Mouse (Mus musculus) ES-CJ7 (cell line): ENCODE measurements around the gene Zfp106.
A peak's percentile ranks its signal among the peaks of the same experiment; 100 is the strongest.
"Not testable (repeated sequence)": the region's sequence is repeated elsewhere in the genome, so short reads cannot be mapped to it uniquely, and the experiment has no call there.

Experiments used
- DNase-seq: peaks from one replicate; pipeline ENCODE4 v3.0.0; 2011; ENCODE audit warnings: low read depth, low spot score

Zfp106 gene

DNA sequence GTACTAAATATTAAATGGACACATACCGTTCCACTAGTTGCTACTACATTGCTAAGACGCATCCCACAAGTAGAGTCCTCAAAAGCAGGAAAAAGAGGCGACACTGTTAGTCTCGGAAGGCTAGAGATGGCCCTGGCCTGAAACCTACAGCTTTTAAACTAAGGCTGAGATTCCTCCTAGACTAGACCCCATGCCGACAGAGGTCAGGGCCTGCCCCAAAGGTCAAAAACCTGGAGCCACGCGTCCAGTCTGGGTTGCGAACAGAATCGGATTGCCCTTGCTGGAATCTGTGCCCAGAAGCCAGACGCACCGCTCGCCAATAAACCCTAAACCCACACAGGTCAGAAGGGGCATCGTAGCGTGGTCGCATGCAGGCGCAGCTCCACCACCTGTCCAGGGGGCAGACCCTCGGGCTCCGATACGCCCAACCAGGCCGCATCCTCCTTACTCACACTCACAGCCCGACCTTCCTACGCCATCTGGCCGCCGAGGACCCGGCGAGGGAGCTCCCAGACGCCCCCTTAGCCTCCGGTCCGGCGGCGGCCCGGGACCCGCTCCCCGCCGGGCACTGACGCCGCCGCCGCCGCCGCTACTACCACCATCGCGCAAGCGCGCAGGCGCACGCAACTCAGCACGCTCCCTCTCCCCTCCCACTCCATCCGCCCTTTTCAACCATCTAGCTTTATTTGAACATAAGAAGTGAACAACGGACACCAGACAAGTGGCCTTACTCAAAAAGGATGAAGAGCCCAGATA is at the start of gene Zfp106:
Gene Zfp106 (minus strand): TSS at position 609 of the 756 bp plus-strand sequence.
- peak; percentile 93 for DNase-seq

DNA sequence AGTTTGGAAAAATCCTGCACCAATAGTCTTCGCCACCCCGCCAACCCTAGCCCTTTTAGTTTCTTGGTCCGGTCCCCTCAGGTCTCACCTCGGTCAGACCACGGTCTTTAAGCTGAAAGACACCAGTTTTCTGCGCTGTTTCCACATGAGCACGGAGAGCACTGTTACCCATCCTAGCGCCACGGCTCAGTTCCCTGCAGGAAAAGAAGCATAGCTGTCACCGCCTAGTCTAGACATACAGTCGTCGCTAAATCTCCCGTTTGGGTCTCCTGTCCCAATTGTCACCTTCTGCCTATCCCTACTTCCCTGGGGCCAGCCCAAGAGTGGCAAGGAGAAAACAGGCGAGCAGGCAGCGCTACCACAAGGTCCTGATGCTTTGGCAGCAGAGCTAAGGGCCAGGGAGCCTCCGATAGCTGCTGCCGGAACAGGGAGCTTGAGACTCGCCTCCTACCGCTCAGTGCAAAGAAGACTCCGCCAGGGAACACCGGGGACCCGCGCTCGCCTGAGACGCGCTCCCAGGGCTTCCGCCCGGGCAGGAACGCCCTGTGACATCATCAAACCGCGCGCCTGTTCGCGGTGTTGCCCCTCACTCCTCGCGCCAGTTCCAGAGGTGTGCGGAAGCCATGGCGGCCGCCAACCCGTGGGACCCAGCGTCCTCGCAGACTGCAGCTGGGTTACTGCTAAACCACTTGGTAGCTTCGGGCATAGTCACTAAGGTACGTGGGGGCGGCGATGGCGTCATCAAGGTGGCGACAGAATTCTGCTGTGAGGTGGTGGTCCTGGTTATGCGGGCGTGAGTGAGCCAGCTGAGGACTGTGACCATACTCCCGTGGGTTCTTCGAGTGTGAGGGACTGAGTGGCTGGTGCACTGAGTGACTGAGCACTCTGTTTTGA is 45.4 kb upstream of the Zfp106 start, which contains the start of the genes Haus2 and Lrrc57:
Gene Haus2 (plus strand): TSS at position 554 of the 894 bp plus-strand sequence.
Gene Lrrc57 (minus strand): TSS at position 691 of the 894 bp plus-strand sequence.
- peak; percentile 93 for DNase-seq

DNA sequence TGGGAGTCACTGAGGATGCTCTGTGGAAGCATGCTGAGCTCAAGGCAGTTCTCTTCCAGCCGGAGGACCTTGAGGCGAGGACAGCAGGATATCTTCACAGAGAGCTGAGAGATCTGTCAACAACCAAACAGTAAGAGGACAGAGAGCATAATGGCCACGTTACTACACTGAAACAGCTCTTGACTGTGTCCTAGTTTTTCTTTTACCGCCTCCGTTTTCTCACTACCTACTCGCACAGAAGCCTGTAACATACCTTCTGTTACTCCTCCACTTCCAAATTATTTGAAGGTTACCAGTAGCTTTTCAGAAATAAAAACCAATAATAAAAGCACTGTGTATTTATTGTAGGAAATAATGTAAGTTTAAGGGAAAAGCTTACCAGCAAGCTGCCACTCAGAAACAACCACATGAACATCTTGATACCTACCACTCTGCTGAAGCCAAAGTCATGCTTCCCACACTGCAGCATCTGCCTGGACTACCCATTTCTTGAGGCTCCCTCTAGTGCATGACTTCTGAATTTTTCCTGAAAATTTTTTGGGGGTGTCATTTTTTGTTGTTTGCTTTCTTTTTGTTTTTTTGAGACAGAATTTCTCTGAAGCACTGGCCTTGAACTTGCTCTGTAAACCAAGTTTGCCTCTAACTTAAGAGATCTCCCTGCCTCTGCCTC is 42.5 kb upstream of the Zfp106 start:
- DNase-seq = no peak

DNA sequence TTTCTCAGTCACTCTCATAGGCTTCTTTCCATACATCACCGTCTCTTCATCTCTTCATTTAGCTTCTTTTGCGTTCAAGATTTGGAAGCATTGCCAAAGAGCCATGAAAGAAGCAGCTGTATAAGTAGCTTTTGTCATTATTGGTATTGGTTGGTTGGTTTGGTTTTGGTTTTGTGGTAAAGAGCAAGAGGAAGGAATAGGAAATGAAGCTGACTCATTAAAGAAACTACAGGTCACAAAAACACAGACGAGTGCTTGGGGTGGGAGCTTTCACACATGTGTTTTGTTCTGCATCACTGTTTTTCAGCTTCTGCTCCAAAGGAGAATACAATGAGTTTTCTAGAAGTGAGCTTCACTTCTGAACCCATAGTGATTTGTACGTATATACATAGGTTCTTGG is 35.9 kb upstream of the Zfp106 start:
- no peak for DNase-seq

DNA sequence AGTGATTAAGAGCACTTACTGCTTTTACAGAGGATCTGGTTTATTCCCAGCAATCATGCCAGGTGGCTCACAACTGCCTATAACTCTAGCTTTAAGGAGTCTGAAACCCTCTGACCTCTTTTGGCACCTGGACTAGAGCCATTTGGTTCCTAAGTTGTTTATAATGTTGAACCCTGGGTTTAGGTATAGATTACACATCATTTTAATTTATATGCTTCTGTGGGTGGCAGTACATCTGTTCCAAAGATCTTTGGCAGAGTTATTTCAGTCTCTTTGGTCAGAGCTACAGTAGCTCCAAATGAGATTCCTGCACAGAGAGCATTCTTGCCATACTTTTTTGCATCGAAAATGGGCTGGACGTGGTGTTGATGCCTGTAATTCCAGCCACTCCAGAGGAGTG is 34.1 kb upstream of the Zfp106 start:
- DNase-seq = no peak

DNA sequence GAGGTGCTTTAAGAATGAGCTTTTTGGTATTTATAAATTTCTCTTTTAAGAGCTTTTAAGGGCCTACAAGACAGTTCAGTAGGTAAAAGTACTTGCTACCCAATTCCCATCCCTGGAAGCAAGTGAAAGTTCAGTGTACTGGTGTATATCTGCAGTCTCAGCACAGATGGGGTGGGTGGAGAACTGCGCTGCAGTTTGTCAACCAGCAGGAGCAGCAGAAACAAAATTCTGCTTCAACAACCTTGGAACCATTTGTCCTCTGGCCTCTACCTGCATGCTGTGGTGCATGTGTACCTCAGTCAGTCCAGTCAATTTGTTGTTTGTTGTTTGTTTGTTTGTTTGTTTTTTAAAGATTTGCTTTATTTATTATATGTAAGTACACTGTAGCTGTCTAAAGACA is 28.6 kb upstream of the Zfp106 start:
- DNase-seq = peak; percentile 21

DNA sequence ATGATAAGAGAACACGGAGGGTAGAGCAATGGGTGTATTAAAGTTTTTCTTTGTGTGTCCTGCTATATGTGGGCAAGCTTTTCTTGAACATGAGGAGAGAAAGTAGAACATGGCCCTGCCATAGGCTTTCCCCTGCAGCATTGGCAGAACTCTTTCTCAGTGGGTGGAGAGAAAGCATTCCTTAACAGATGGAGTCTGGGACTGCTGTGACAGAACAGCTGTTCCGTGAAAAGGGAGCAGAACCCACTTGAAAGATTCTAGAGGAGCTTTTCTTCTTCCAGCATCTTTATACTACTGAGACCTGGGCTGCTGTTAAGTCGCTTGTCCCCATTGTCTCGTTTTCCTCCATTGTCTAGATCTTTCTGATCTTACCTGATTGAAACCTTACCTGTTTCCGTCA is 26.1 kb upstream of the Zfp106 start:
- no peak for DNase-seq

DNA sequence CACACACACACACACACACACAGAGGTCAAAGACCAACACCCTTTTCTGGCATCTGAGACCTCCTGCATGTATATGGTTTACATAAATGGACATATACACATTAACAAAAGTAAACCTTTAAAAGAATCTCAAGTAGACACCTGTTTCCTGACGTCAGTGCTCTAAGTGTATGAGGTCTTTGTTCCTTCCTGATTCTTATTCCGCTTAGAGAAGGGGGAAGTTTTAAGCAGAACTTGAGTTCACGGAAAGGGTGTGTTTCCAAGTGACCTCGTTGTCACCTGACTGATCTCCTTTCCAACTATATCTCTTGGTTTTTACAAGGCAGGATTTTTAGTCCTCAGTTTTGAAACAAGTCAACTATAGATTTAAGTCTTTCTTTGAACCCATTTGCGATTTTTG is 14.6 kb upstream of the Zfp106 start:
- peak; percentile 26 for DNase-seq

DNA sequence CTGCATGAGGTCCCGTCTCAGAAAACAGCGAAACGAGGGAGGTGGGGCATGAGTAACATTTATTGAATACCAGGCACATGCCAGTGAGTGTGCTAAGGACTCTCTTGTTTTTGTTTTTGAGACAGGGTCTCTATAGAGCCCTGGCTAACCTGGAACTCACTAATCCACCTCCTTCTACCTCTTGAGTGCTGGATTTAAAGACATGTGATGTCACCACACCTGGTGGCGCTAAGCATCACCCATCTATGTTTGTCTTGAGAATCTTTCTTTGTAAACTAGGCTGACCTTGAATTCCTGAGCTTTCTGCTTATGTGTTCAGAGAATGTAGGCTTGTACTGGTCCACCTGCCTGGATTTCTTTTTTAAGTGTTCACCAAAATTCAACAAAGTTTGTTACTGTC is 14.2 kb upstream of the Zfp106 start:
- peak; percentile 13 for DNase-seq

DNA sequence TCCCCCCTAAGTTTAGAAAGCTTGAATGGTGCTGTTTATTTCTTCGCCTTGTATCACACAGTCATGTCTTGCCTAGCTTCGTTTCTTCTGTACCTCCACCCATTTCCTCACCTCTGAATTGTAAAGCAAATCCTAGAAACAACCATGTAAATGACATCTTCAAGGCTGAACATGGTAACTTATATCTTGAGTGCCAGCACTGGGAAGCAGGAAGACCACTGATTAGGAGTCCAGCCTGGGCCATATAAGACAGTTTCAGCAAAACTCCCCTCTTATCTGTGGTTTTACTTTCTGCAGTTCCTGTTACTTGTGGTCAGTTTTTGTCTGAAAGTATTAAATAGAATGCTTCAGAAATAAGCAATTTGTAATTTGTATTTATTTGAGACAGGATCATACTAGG is 12.3 kb upstream of the Zfp106 start:
- no peak for DNase-seq

DNA sequence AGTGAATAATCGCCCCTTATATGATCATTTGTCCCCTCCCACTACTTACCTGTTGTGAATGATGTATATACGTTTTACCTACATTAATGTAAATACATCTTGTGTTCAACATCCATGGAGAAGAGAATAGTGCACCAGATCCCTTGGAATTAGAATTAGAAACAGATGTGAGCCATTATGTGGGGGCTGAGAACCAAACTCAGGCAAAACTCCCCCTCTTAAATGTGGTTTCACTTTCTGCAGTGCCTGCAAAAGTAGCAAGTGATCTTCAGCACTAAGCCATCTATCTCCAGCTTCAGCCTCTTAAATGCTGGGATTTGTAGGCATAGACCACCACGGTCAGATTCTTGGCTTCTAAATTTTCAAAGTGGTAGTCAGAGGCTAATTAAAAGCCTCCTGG is 11.5 kb upstream of the Zfp106 start:
- no peak for DNase-seq

DNA sequence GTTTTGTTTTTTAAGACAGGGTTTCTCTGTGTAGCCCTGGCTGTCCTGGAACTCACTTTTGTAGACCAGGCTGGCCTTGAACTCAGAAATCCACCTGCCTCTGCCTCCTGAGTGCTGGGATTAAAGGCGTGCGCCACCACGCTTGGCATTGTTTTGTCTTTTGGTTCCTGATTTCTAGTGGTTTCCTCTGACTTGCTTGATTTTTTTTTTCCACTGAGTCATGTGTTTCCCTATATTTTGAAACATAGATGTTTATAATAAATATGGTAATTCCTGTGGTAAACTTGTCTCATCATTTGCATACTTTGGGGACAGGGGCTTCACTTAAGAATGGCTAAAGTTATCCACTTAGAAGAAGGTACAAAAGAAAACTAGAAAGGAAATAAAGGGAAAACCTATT is 8.5 kb upstream of the Zfp106 start:
- DNase-seq = not testable (repeated sequence)

DNA sequence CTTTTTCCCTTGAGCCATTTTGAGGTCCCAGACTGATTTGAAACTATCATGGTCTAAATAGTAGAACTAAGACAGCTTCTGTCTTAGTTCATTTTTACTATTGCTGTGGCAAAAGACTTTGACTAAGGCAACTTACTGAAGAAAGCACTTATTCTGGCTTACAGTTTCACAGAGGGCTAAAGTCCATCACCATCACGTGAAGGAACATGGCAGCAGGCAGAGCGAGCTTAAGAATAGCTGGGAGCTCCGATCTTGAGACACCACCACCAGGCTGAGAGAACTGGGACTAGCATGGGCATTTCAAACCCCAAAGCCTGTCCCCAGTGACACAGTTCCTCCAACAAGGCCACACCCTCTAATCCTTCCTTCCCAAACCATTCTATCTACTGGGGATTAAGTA is 7.4 kb upstream of the Zfp106 start:
- DNase-seq = no peak

DNA sequence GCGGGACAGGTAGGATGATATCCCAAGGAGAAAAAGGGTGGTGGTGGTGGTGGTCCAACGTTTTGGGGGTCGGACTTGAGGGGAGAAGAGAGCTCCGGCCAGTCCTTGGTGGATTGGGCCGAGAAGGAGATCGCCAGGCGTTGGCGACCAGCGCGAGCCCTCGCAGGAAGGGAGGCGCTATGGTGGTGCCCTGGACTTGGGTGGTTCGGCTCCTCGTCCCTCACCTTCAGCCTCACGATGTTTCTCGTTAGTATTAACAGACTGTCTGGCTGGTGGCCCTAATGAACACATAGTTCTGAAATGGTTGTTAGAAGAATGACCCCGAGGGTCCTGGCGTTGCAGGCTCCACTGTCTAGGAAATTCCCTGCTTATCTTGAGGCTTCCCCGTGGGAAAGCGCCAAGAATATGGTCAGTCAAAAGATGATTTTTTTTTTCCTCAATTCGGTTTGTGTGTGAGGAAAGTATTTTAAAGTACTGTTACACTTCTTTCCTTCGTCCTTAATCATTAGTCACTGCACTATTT is 4.2 kb upstream of the Zfp106 start:
- no peak for DNase-seq

DNA sequence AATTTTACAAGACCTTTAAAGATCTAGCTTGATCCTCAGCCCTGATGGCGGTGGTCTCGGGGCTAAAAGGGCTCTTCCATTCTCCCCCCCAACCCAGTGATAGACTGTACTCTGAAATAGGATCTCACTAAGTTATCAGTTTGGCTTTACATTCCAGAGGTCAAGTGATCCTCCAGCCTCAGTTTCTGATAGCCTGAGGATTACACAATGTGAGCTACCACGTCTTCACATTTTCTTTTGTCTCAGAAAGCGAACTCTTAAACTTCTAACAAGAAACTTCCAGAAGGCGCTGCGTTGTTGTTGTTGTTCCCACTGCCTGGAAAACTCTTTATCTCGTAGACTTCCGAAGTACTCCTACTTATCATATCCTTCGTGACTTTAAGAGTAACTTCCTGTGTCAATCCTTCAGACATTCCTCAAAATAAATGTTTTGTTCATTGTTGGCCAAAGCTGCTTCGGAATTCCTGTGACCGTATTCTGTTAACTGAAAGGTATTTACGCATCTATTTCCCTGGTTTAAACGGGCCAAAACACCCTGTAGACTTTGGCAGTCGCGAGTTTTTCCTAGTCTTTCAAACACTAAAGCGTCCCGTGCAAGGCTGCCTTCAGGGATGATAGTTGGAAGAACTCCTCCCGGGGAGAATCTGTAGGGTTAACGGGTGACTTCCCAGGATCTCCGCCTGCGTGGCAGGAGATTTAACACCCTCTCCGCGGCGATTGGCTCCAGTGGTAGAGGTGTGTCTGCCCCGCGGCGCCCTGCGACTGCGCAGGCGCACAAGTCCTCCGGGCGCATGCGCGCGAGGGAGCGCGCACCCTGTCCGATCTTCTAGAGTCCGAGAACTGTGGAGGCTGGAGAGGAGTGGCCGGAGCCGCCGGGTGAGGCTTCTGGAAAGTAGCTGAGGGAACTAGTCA is 3.5 kb upstream of the Zfp106 start, which contains the start of gene Snap23:
Gene Snap23 (plus strand): TSS at position 786 of the 912 bp plus-strand sequence.
- DNase-seq = peak; percentile 95

DNA sequence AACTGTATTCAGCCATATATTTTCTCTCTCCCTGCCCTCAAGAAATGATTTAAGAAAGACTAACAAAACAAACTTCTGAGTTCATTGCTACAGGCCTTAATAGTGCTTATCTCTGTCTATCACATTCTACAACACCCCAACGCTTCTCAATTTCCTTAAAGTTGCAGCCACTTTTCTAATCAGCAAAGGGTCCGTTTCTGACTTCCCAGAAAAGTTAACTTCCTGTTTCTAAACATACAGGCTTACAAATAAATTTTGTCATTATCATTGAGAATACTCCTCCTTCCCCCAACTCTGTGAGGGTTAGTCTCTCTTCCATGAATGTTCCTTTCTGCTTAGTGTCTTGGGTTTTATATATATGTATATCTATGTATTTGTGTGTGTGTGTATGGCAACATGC is 1.7 kb upstream of the Zfp106 start:
- DNase-seq = no peak

DNA sequence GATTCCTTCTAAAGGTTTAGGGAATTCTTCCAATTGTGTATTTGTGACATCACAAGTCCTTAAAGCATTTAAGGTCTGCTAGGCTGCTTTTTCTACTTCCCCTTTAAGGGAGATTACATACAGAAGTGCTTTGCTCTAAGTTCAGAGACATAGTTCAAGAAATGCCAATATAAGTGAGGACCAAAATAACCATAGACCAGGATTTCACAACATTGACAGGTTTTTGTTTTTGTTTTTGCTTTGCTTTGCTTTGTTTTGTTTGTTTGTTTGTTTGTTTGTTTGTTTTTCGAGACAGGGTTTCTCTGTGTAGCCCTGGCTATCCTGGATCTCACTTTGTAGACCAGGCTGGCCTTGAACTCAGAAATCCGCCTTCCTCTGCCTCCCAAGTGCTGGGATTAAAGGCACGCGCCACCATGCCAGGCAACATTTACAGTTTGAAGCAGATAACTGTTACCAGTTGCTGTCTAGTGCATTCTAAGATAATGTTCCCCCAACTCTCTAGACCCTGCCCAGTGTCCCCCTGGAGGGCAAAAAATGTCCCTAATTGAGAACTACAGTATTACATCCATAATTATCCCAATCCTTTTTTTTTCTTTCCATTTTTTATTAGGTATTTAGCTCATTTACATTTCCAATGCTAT is 1.0 kb upstream of the Zfp106 start:
- not testable (repeated sequence) for DNase-seq

DNA sequence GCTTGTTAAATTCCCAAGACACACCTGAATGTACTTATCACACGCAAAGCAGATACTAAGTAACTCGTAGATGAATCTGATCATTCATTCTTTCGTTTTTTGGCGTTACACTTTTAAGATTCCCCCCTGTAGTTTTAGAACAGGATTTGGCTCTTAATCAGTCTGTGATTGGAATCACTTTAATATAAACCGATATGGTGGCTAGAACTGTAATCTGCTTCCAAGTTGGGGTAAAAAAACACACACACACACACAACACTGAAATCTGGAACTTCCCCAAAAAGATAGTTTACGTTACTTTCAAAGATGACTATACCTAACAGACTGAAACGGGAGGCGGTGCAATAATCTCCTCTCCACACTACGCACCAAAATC is 796 bp downstream of the Zfp106 start:
- DNase-seq = no peak

DNA sequence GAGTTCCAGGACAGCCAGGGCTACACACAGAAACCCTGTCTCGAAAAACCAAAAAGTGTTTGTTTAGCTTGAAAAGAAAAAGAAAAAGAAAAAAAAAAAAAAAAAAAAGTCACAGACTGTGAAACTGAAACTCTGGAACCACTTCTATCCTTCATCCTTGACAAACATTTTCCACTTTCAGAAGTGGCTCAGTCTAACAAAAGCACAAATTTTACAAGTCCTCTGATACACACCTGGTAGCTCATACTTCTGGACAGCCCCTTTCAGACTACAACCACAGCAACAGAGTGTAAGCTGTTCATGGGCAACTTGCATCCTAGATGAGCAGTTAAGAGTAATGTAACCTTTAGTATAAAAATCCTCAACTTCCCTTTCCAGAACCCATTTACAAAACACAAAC is 2.1 kb downstream of the Zfp106 start:
- DNase-seq = no peak

DNA sequence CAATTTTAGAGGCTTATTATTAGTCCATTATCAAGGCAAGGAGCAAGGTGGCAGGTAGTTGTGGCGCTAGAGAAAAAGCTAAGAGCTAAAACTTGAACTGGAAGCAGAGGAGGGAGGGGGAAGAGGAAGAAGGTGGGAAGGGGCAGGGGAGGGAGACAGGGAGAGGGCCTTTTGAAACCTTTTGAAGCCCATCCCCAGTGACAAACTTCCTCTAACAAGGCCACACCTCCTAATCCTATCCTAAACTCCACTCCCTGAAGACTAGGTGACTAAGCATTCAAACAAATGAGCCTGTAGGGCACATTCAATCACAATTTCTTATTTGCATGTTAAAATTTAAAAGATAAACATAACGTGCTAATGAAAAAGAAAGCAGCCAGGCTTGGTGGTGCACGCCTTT is 4.8 kb downstream of the Zfp106 start:
- DNase-seq = peak; percentile 51
